Mouse (Mus musculus): ENCODE results near the gene Dhx29. TPM values are rescaled to one million over a fixed set of nuclear protein-coding genes. Genes with fewer than 3 reads are reported as not detected.
A peak's percentile ranks its signal among the peaks of the same experiment; 100 is the strongest.

Gene Dhx29
- total RNA-seq, 1 experiment = 33.2 TPM

- H3K4me3 ChIP-seq (ENCODE audit: insufficient read depth in 1 of 2, low read depth in 1 of 2, low read length in 2 of 2, poor library complexity in 1 of 2, severe bottlenecking in 1 of 2) = peak overlapping the region; percentile 91 to 96
- no peaks in the 10 kb centered on the region for H3K9me3 ChIP-seq (ENCODE audit: control insufficient read depth, insufficient read depth, low read depth, low read length)
- TF ChIP-seq HCFC1 (IDR thresholded peaks at IDR 0.05; ENCODE audit: borderline replicate concordance, insufficient read depth, low read length) = no peak
- TF ChIP-seq CHD2 (IDR thresholded peaks at IDR 0.05; ENCODE audit: low read depth, low read length) = no peak
- no peak for TF ChIP-seq MAFK (IDR thresholded peaks at IDR 0.05; ENCODE audit: insufficient read depth, low read depth, low read length)
- peak overlapping the region; percentile 89 for H3K9ac ChIP-seq (ENCODE audit: insufficient read depth, low read depth, low read length, poor library complexity, severe bottlenecking)
- in situ Hi-C loops (cut with MboI; ENCODE audit: low sequenced_read_pairs in 2 of 2, unreplicated experiment in 2 of 2) = no loop called here
- no peak overlapping the region; the same call in 1 of the 2 replicates for H3K27ac ChIP-seq (ENCODE audit: insufficient read depth, low read depth, low read length, poor library complexity, severe bottlenecking)
- H3K36me3 ChIP-seq (ENCODE audit: control insufficient read depth, insufficient read depth, low read length, poor library complexity, severe bottlenecking) = peaks cover 6% of the 10 kb centered on the region; the same call in 1 of the 2 replicates
- H3K4me1 ChIP-seq (ENCODE audit: control insufficient read depth in 2 of 2, insufficient read depth in 2 of 2, low read length in 2 of 2, poor library complexity in 1 of 2) = peaks cover 4 to 6% of the 10 kb centered on the region in 2 experiments; a peak in 3 of 4 replicates
- DNase-seq (ENCODE audit: low read depth, low spot score) = no peak
Measured at GRCm38 (mm10) chr13:112926796-112927195, 458 bp upstream of the Dhx29 start.

- Histone ChIP-seq H3K9ac (ENCODE audit: insufficient read depth, low read depth, low read length, poor library complexity, severe bottlenecking) (peak overlapping the region; percentile 92), H3K36me3 (ENCODE audit: control insufficient read depth, insufficient read depth, low read length, poor library complexity, severe bottlenecking) (peaks cover 6% of the 10 kb centered on the region; the same call in 1 of the 2 replicates), H3K4me3 (ENCODE audit: insufficient read depth in 1 of 2, low read depth in 1 of 2, low read length in 2 of 2, poor library complexity in 1 of 2, severe bottlenecking in 1 of 2) (peak overlapping the region; percentile 91 to 96), H3K27ac (ENCODE audit: insufficient read depth, low read depth, low read length, poor library complexity, severe bottlenecking) (0 out of 2 replicates have a peak overlapping the region, but pooled peaks have one; percentile 41), H3K9me3 (ENCODE audit: control insufficient read depth, insufficient read depth, low read depth, low read length) (no peaks in the 10 kb centered on the region), H3K4me1 (ENCODE audit: control insufficient read depth in 2 of 2, insufficient read depth in 2 of 2, low read length in 2 of 2, poor library complexity in 1 of 2) (peaks cover 4 to 6% of the 10 kb centered on the region in 2 experiments; a peak in 3 of 4 replicates)
- TF ChIP-seq HCFC1 (IDR thresholded peaks at IDR 0.05; ENCODE audit: borderline replicate concordance, insufficient read depth, low read length) (no peak), ZNF384 (IDR thresholded peaks at IDR 0.05; ENCODE audit: low read depth, low read length) (peak; percentile 53; the same call in 1 of the 2 replicates)
- no peak for DNase-seq (ENCODE audit: low read depth, low spot score)
- in situ Hi-C loops (cut with MboI; ENCODE audit: low sequenced_read_pairs in 2 of 2, unreplicated experiment in 2 of 2) = no loop called here
Measured at GRCm38 (mm10) chr13:112928038-112928668, 899 bp downstream of the Dhx29 start.

- no peak for DNase-seq (ENCODE audit: low read depth, low spot score)
- peaks cover 18% of the 10 kb centered on the region; the same call in 1 of the 2 replicates for H3K36me3 ChIP-seq (ENCODE audit: control insufficient read depth, insufficient read depth, low read length, poor library complexity, severe bottlenecking)
- TF ChIP-seq ZNF384 (IDR thresholded peaks at IDR 0.05; ENCODE audit: low read depth, low read length) (no peak), CHD2 (IDR thresholded peaks at IDR 0.05; ENCODE audit: low read depth, low read length) (no peak), HCFC1 (IDR thresholded peaks at IDR 0.05; ENCODE audit: borderline replicate concordance, insufficient read depth, low read length) (no peak), MAFK (IDR thresholded peaks at IDR 0.05; ENCODE audit: insufficient read depth, low read depth, low read length) (no peak), ZC3H11A (IDR thresholded peaks at IDR 0.05; ENCODE audit: borderline replicate concordance, low read depth, low read length) (no peak)
- no peak overlapping the region for H3K4me3 ChIP-seq (ENCODE audit: insufficient read depth in 1 of 2, low read depth in 1 of 2, low read length in 2 of 2, poor library complexity in 1 of 2, severe bottlenecking in 1 of 2)
- H3K4me1 ChIP-seq (ENCODE audit: control insufficient read depth in 2 of 2, insufficient read depth in 2 of 2, low read length in 2 of 2, poor library complexity in 1 of 2) = no peaks in the 10 kb centered on the region
- in situ Hi-C loops (cut with MboI; ENCODE audit: low sequenced_read_pairs in 2 of 2, unreplicated experiment in 2 of 2) = no loop called here
- H3K9me3 ChIP-seq (ENCODE audit: control insufficient read depth, insufficient read depth, low read depth, low read length) = no peaks in the 10 kb centered on the region
- no peak overlapping the region for H3K9ac ChIP-seq (ENCODE audit: insufficient read depth, low read depth, low read length, poor library complexity, severe bottlenecking)
- H3K27ac ChIP-seq (ENCODE audit: insufficient read depth, low read depth, low read length, poor library complexity, severe bottlenecking) = no peak overlapping the region
Measured at GRCm38 (mm10) chr13:112938130-112938529, 10.9 kb downstream of the Dhx29 start.

- H3K4me3 ChIP-seq (ENCODE audit: insufficient read depth in 1 of 2, low read depth in 1 of 2, low read length in 2 of 2, poor library complexity in 1 of 2, severe bottlenecking in 1 of 2) = no peak overlapping the region
- in situ Hi-C loops (cut with MboI; ENCODE audit: low sequenced_read_pairs in 2 of 2, unreplicated experiment in 2 of 2) = no loop called here
- H3K9ac ChIP-seq (ENCODE audit: insufficient read depth, low read depth, low read length, poor library complexity, severe bottlenecking) = no peak overlapping the region
- no peak for TF ChIP-seq ZC3H11A (IDR thresholded peaks at IDR 0.05; ENCODE audit: borderline replicate concordance, low read depth, low read length)
- TF ChIP-seq ZNF384 (IDR thresholded peaks at IDR 0.05; ENCODE audit: low read depth, low read length) = no peak
- H3K4me1 ChIP-seq (ENCODE audit: control insufficient read depth in 2 of 2, insufficient read depth in 2 of 2, low read length in 2 of 2, poor library complexity in 1 of 2) = no peaks in the 10 kb centered on the region
- H3K27ac ChIP-seq (ENCODE audit: insufficient read depth, low read depth, low read length, poor library complexity, severe bottlenecking) = no peak overlapping the region
- H3K9me3 ChIP-seq (ENCODE audit: control insufficient read depth, insufficient read depth, low read depth, low read length) = no peaks in the 10 kb centered on the region
- DNase-seq (ENCODE audit: low read depth, low spot score) = no peak
- H3K36me3 ChIP-seq (ENCODE audit: control insufficient read depth, insufficient read depth, low read length, poor library complexity, severe bottlenecking) = peaks cover 22% of the 10 kb centered on the region; the same call in 1 of the 2 replicates
Measured at GRCm38 (mm10) chr13:112941879-112942330, 14.7 kb downstream of the Dhx29 start.

- in situ Hi-C loops (cut with MboI; ENCODE audit: low sequenced_read_pairs in 2 of 2, unreplicated experiment in 2 of 2) = no loop called here
- Histone ChIP-seq H3K36me3 (ENCODE audit: control insufficient read depth, insufficient read depth, low read length, poor library complexity, severe bottlenecking) (peaks cover 27% of the 10 kb centered on the region), H3K9ac (ENCODE audit: insufficient read depth, low read depth, low read length, poor library complexity, severe bottlenecking) (no peak overlapping the region), H3K27ac (ENCODE audit: insufficient read depth, low read depth, low read length, poor library complexity, severe bottlenecking) (no peak overlapping the region), H3K9me3 (ENCODE audit: control insufficient read depth, insufficient read depth, low read depth, low read length) (no peaks in the 10 kb centered on the region), H3K4me1 (ENCODE audit: control insufficient read depth in 2 of 2, insufficient read depth in 2 of 2, low read length in 2 of 2, poor library complexity in 1 of 2) (no peaks in the 10 kb centered on the region), H3K4me3 (ENCODE audit: insufficient read depth in 1 of 2, low read depth in 1 of 2, low read length in 2 of 2, poor library complexity in 1 of 2, severe bottlenecking in 1 of 2) (no peak overlapping the region)
- no peak for DNase-seq (ENCODE audit: low read depth, low spot score)
- TF ChIP-seq ZC3H11A (IDR thresholded peaks at IDR 0.05; ENCODE audit: borderline replicate concordance, low read depth, low read length) (no peak), ZNF384 (IDR thresholded peaks at IDR 0.05; ENCODE audit: low read depth, low read length) (no peak), MAFK (IDR thresholded peaks at IDR 0.05; ENCODE audit: insufficient read depth, low read depth, low read length) (no peak), HCFC1 (IDR thresholded peaks at IDR 0.05; ENCODE audit: borderline replicate concordance, insufficient read depth, low read length) (no peak), CHD2 (IDR thresholded peaks at IDR 0.05; ENCODE audit: low read depth, low read length) (no peak)
Measured at GRCm38 (mm10) chr13:112945312-112945711, 18.1 kb downstream of the Dhx29 start.

Measured in ES-E14 (cell line).